Mouse (Mus musculus) hematopoietic stem cell, adult 5-6 weeks (primary cell): Measurements from ENCODE around the gene 1810009A15Rik. TPM values are rescaled to one million over a fixed set of nuclear protein-coding genes. Genes with fewer than 3 reads are reported as not detected.
"Not testable (repeated sequence)": the region's sequence is repeated elsewhere in the genome, so short reads cannot be mapped to it uniquely, and the experiment has no call there.

Source experiments
- ATAC-seq, 2 experiments: fragments of 125-278 bp in 1 of 2; replicated peaks in 1 of 2; 2 replicates each; pipeline ENCODE4 v1.8.0; 2016 to 2017; ENCODE audit warnings: inconsistent platforms in 2 of 2, mild to moderate bottlenecking in 2 of 2, moderate number of reproducible peaks in 2 of 2, low read depth in 1 of 2, moderate TSS enrichment in 1 of 2; ENCODE audit not compliant: low FRiP score in 2 of 2, poor library complexity in 2 of 2, severe bottlenecking in 2 of 2, insufficient read depth in 1 of 2, low TSS enrichment in 1 of 2
- total RNA-seq: library from RNA; stranded (forward); fragments of 172-1452, 232-1000 nt; gene quantifications from 2 replicates; pipeline ENCODE4 v1.2.3, GENCODE M21; 2017

Gene 1810009A15Rik
- 43.8 and 69.3 TPM in 2 replicates for total RNA-seq

GRCm38 (mm10) chr19:8888511-8889385 is at the start of gene 1810009A15Rik, which contains the start of gene Gm49416:
TSS of gene 1810009A15Rik (plus strand) at chr19:8888853.
TSS of gene Gm49416 (plus strand) at chr19:8888926.
- peak; percentile 96 to 97 for ATAC-seq

GRCm38 (mm10) chr19:8839103-8839907 is 49.3 kb upstream of the 1810009A15Rik start, which contains the start of gene Gng3:
TSS of gene Gng3 (minus strand) at chr19:8839194.
- no peak for ATAC-seq

GRCm38 (mm10) chr19:8839908-8840791 is 48.5 kb upstream of the 1810009A15Rik start:
- ATAC-seq, result peak; percentile 58 to 59

- no peak for ATAC-seq
These were observed 47.6 kb upstream of the 1810009A15Rik start for GRCm38 (mm10) chr19:8841012-8841411.

GRCm38 (mm10) chr19:8842961-8843360 is 45.7 kb upstream of the 1810009A15Rik start:
- ATAC-seq, result no peak

GRCm38 (mm10) chr19:8844371-8845129 is 44.1 kb upstream of the 1810009A15Rik start:
- ATAC-seq, result peak; percentile 20 to 55; a peak in 2 of 4 replicates

GRCm38 (mm10) chr19:8848356-8848755 is 40.3 kb upstream of the 1810009A15Rik start:
- ATAC-seq, result no peak

GRCm38 (mm10) chr19:8850402-8850901 is 38.2 kb upstream of the 1810009A15Rik start, which contains the start of gene Lrrn4cl:
TSS of gene Lrrn4cl (plus strand) at chr19:8850768.
- ATAC-seq, result no peak

GRCm38 (mm10) chr19:8851639-8852038 is 37.0 kb upstream of the 1810009A15Rik start:
- ATAC-seq, result no peak

GRCm38 (mm10) chr19:8852236-8852928 is 36.3 kb upstream of the 1810009A15Rik start:
- no peak for ATAC-seq

GRCm38 (mm10) chr19:8853117-8853516 is 35.5 kb upstream of the 1810009A15Rik start:
- ATAC-seq, result no peak

GRCm38 (mm10) chr19:8857689-8858088 is 31.0 kb upstream of the 1810009A15Rik start:
- peak; percentile 53 to 56; a peak in 2 of 4 replicates for ATAC-seq

- ATAC-seq, result no peak
These were observed 29.6 kb upstream of the 1810009A15Rik start for GRCm38 (mm10) chr19:8859018-8859417.

GRCm38 (mm10) chr19:8864265-8864664 is 24.4 kb upstream of the 1810009A15Rik start:
- no peak for ATAC-seq

- not testable (repeated sequence) for ATAC-seq
These were observed 18.3 kb upstream of the 1810009A15Rik start for GRCm38 (mm10) chr19:8870381-8870780.

- no peak for ATAC-seq
These were observed 17.8 kb upstream of the 1810009A15Rik start for GRCm38 (mm10) chr19:8870838-8871237.
